Mouse (Mus musculus) lung, postnatal 0 days (tissue): Measurements from ENCODE around the gene Gapdh. TPM values are rescaled to one million over a fixed set of nuclear protein-coding genes. Genes with fewer than 3 reads are reported as not detected.

Experiments
- ATAC-seq: fragments of 200-750 bp; cut with Nextera tagmentation; 2 replicates; pipeline ENCODE4 v1.8.0; 2017; ENCODE audit warnings: moderate library complexity
- DNase-seq: peaks from one replicate; pipeline ENCODE4 v3.0.0-alpha.2; 2016; ENCODE audit warnings: low spot score
- H3K27ac ChIP-seq: fragments of 300-500 bp; sonication (generic); 2 replicates; pipeline ENCODE4 v1.5.1; 2014; ENCODE audit warnings: antibody characterized with exemption, mild to moderate bottlenecking, low read length, mixed read lengths
- H3K27me3 ChIP-seq: fragments of 300-500 bp; sonication (generic); replicated peaks from 2 replicates; pipeline ENCODE4 v1.6.1; 2014; ENCODE audit warnings: low read length, mixed read lengths; ENCODE audit not compliant: insufficient read depth
- H3K36me3 ChIP-seq: fragments of 300-500 bp; sonication (generic); 2 replicates; pipeline ENCODE4 v1.6.1; 2014; ENCODE audit warnings: low read length, mixed read lengths; ENCODE audit not compliant: insufficient read depth
- H3K4me1 ChIP-seq: fragments of 300-500 bp; sonication (generic); 2 replicates; pipeline ENCODE4 v1.6.1; 2014; ENCODE audit warnings: antibody characterized with exemption, low read depth, low read length, mixed read lengths; ENCODE audit not compliant: insufficient read depth
- H3K4me2 ChIP-seq: fragments of 300-500 bp; sonication (generic); replicated peaks from 2 replicates; pipeline ENCODE4 v1.6.1; 2014; ENCODE audit warnings: low read depth, mild to moderate bottlenecking, low read length, moderate library complexity, mixed read lengths
- H3K4me3 ChIP-seq: fragments of 300-500 bp; sonication (generic); 2 replicates; pipeline ENCODE4 v1.5.1; 2014; ENCODE audit warnings: low read depth, low read length
- H3K9ac ChIP-seq: fragments of 300-500 bp; sonication (generic); replicated peaks from 2 replicates; pipeline ENCODE4 v1.6.1; 2014; ENCODE audit warnings: low read depth, mild to moderate bottlenecking
- H3K9me3 ChIP-seq: fragments of 300-500 bp; sonication (generic); 2 replicates; pipeline ENCODE4 v1.6.1; 2016; ENCODE audit warnings: low read length, mixed read lengths
- CTCF ChIP-seq: IDR thresholded peaks from 2 replicates; pipeline ENCODE4 v1.5.1; 2016; ENCODE audit warnings: antibody characterized with exemption, mild to moderate bottlenecking
- EP300 ChIP-seq: IDR thresholded peaks from 2 replicates; pipeline ENCODE4 v1.6.1; 2016; ENCODE audit warnings: antibody characterized with exemption, mild to moderate bottlenecking, control low read depth
- WGBS: fragments of 180-500 bp; shearing (Covaris S2); extraction: QIAGEN DNeasy Blood & Tissue Kit; methylation state at CpG from one replicate; pipeline ENCODE4 v1.1.7; 2014; 5-methylcytosine and 5-hydroxymethylcytosine counted together
- polyA plus RNA-seq: library from polyadenylated mRNA; unstranded; fragments of >200 nt; fragmentation: Nextera tagmentation; extraction: Ambion mirVana; gene quantifications from 2 replicates; pipeline ENCODE4 v1.2.1, GENCODE M21; 2015

The Gapdh gene
- polyA plus RNA-seq, 1 experiment from 2014 or later = 429 TPM

DNA sequence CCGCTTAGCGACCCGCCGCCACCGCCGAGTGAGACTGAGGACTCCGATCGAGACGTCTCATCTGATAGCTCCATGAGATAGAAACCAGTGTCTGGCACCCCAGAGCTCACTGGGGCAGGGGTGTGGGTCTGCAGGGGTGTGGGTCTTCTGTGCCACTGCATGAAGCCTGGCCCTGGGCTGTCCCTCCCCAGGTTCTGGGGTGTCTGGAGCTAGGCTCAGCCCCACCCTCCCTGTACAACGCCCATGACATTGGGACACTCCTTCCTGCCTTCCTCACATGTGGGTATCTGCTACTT is 5.8 kb downstream of the Gapdh start:
- TF ChIP-seq EP300 (no peak), CTCF (no peak)
- Histone ChIP-seq H3K4me2 (no peak overlapping the region), H3K36me3 (0 out of 2 replicates have a peak, but pooled peaks cover 7% of the 10 kb centered on the region), H3K27ac (0 out of 2 replicates have a peak overlapping the region, but pooled peaks have one; percentile 14), H3K4me1 (peaks cover 7% of the 10 kb centered on the region; the same call in 1 of the 2 replicates), H3K9me3 (no peaks in the 10 kb centered on the region), H3K4me3 (no peak overlapping the region), H3K27me3 (no peaks in the 10 kb centered on the region), H3K9ac (no peak overlapping the region)
- ATAC-seq (no peak), DNase-seq (no peak)
- WGBS = 60% methylated on average over 10 of the region's 10 CpGs

DNA sequence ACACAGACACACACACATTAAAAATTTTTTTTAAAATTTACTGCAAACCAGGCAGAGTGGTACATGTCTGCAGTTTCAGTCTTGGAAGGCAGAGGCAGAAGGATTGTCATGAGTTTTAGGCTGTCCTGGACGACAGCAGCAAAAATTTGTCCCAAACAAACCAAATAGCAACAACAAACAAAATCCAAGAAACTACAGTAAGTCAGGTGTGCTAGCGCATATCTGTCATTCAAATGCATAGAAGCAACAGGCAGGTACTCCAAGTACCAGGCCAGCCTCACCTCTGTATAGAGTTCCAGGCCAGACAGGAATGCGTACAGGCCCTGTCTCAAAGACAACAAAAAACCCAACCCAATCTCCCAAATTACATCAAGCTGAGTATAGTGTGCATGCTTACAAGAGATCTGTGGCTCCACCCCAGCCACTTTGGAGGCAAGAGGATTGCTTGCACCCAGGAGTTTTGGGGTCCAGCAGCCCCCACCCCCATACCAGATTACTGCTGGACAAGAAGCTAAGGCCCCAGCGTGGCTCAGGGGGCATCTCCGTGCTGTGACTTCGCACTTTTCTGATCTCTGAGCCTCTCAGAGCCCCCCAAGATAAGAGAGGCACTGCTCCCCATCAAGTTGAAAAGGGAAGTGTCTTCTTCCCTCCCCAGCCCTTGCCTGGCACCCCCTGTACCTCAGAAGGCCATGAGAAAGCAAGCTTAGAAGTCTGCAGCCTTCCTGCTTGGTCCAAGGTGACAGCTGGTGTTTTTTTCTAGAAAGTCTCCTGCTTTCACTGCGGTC is 6.3 kb downstream of the Gapdh start:
- H3K36me3 ChIP-seq = 0 out of 2 replicates have a peak, but pooled peaks cover 7% of the 10 kb centered on the region
- no peak overlapping the region for H3K4me2 ChIP-seq
- no peaks in the 10 kb centered on the region for H3K27me3 ChIP-seq
- ATAC-seq = no peak
- no peak overlapping the region for H3K9ac ChIP-seq
- DNase-seq = no peak
- H3K27ac ChIP-seq = 0 out of 2 replicates have a peak overlapping the region, but pooled peaks have one; percentile 14
- no peaks in the 10 kb centered on the region for H3K9me3 ChIP-seq
- H3K4me3 ChIP-seq = no peak overlapping the region
- 74% methylated on average over 7 of the region's 7 CpGs for WGBS
- H3K4me1 ChIP-seq = peaks cover 7% of the 10 kb centered on the region; the same call in 1 of the 2 replicates
- no peak for TF ChIP-seq CTCF
- no peak for TF ChIP-seq EP300

DNA sequence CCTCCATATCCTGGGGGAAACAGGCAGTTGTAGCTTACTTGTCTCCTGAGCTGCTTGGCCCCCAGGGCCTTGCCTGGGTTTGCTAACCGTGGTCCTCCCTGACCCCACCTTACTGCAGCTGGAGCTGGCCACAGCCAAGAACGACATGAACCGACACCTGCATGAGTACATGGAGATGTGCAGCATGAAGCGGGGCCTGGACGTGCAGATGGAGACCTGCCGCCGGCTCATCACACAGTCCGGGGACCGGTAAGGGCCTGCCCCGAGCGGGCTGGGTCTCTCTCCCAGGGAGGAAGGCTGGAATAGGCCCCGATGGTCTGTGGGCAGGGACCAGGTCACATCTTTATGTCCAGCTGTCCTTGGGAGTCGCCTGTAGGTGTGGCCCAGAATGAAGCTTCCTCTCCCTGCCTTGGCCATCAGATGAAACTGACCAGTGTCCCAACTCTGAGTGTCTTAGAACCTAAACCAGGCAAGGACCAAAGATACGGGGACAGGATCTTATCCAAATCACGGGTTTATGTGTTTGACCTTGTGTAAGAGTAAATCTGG is 7.2 kb downstream of the Gapdh start:
- no peaks in the 10 kb centered on the region for H3K27me3 ChIP-seq
- no peak overlapping the region for H3K4me3 ChIP-seq
- no peak for DNase-seq
- no peak overlapping the region for H3K27ac ChIP-seq
- no peak for ATAC-seq
- no peak overlapping the region for H3K9ac ChIP-seq
- 86% methylated on average over 15 of the region's 15 CpGs for WGBS
- no peaks in the 10 kb centered on the region for H3K9me3 ChIP-seq
- H3K4me2 ChIP-seq = no peak overlapping the region
- peaks cover 6% of the 10 kb centered on the region; the same call in 1 of the 2 replicates for H3K4me1 ChIP-seq
- TF ChIP-seq CTCF (no peak), EP300 (no peak)
- H3K36me3 ChIP-seq = 0 out of 2 replicates have a peak, but pooled peaks cover 7% of the 10 kb centered on the region

DNA sequence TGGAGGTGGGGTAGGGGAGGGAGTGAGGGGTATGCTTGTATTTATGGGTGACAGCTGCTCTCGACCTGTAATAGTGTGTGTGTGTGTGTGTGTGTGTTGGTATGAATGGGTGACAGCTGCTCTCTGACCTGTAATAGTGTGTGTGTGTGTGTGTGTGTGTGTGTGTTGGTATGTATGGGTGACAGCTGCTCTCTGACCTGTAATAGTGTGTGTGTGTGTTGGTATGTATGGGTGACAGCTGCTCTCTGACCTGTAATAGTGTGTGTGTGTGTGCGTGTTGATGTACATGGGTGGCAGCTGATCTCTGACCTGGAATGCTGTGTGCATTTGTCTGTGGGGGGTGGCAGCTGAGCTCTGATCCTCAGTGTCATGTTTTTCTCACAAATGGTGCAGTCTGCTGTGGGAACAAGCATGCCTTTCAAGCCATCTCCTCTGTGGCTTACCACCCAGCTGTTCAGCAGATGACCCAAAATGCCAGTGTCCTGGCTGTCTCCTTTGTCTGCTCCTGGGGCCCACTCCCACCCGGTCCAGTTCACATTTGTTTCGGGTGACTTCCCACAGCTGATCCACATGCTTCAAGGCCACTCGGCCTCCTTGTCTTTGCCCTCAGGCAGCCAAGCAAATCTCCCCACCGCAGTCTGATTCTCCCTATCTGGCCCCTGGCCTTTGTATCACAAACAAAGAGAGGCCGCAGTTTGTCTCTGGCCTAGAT is 9.2 kb downstream of the Gapdh start:
- Histone ChIP-seq H3K4me3 (no peak overlapping the region), H3K9me3 (no peaks in the 10 kb centered on the region), H3K9ac (no peak overlapping the region), H3K36me3 (0 out of 2 replicates have a peak, but pooled peaks cover 7% of the 10 kb centered on the region), H3K27ac (no peak overlapping the region), H3K4me1 (no peaks in the 10 kb centered on the region), H3K27me3 (no peaks in the 10 kb centered on the region), H3K4me2 (no peak overlapping the region)
- WGBS = 66% methylated on average over 7 of the region's 7 CpGs
- no peak for TF ChIP-seq CTCF
- TF ChIP-seq EP300 = no peak
- ATAC-seq (no peak), DNase-seq (no peak)

DNA sequence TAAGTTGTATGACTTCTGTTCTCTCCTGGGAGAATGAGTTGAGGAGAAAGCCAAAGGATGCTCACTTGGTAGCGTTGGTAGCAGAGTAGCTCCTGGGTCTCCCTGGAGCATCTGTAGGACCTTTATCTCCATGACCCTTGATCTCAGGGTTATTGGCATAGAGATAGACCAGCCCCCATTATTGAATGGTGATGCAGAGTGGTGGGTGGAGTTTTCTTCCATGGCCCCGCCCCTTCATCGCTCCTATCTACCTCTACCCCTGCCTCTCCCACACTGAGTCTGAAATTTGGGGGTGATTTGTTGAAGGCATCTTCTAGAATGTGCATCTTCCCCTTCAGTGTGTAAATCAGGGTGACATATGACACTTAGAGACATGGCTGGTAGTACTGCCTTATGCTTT is 9.8 kb downstream of the Gapdh start:
- H3K4me1 ChIP-seq = no peaks in the 10 kb centered on the region
- no peak overlapping the region for H3K27ac ChIP-seq
- H3K9me3 ChIP-seq = no peaks in the 10 kb centered on the region
- H3K4me2 ChIP-seq = no peak overlapping the region
- H3K36me3 ChIP-seq = 0 out of 2 replicates have a peak, but pooled peaks cover 7% of the 10 kb centered on the region
- no peak overlapping the region for H3K9ac ChIP-seq
- TF ChIP-seq CTCF = no peak
- no peak for TF ChIP-seq EP300
- 88% methylated on average over 3 of the region's 3 CpGs for WGBS
- no peaks in the 10 kb centered on the region for H3K27me3 ChIP-seq
- no peak overlapping the region for H3K4me3 ChIP-seq
- no peak for DNase-seq
- ATAC-seq = no peak

DNA sequence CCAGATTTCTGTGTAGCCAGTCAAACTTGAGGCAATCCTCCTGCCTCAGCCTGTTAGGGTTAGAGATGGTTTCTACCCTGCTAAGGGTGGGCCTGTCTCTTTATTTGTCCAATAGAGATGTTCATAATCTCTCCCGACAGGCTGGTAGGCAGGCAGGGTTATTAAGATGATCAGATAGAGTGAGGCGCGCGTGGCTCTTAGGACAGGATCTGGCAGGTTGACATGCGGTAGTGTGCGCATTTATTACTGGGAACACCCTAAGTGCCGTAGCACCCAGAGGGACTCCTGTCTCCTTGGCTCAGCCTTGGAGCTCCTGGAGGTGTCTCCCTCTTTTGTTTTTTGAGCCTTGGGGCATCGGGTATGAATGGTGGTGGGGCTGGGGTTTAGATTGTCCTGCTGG is 11.0 kb downstream of the Gapdh start:
- H3K27ac ChIP-seq = no peak overlapping the region
- WGBS = 88% methylated on average over 8 of the region's 8 CpGs

More for the DNA sequence above, 11.0 kb downstream of the Gapdh start:
- ATAC-seq (no peak), DNase-seq (no peak)
- TF ChIP-seq EP300 (no peak), CTCF (no peak)
- Histone ChIP-seq H3K36me3 (no peaks in the 10 kb centered on the region), H3K9ac (no peak overlapping the region), H3K27me3 (no peaks in the 10 kb centered on the region), H3K4me3 (no peak overlapping the region), H3K9me3 (no peaks in the 10 kb centered on the region), H3K4me2 (no peak overlapping the region), H3K4me1 (no peaks in the 10 kb centered on the region)
